Mouse (Mus musculus) C3H10T1/2 (cell line): ENCODE results near the gene Olfr976. TPM values are rescaled to one million over a fixed set of nuclear protein-coding genes. Genes with fewer than 3 reads are reported as not detected.

Source experiments
- polyA plus RNA-seq, 2 experiments: library from polyadenylated mRNA; unstranded; fragments of >200 nt; fragmentation: generic; extraction: Trizol; gene quantifications; one replicate each; pipeline ENCODE4 v1.2.1; 2012; ENCODE audit warnings: missing spikeins in 2 of 2

Olfr976 gene
- polyA plus RNA-seq, result not detected

DNA sequence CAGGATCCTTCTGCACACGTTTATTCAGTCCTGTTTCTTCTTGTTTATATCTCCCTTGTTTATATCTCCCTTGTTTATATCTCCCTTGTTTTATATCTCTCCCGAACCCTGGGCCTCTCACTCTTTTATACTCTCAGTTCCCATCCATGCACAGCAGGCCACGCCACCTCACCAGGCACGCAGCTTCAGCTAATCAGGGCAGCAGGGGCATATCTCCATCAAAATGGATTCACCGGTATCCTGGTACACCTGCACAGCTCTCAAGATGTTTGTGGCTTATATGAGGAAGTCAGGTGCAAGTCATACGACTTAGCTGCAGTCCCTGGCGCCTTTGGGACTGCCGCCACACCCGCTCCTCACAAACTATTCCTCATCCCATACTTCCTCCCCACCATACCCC is at the start of gene Olfr976:
Olfr976 (minus strand) TSS at position 101 of the 400 bp plus-strand sequence.

GRCm38 (mm10) chr9:40009482-40009881 is 48.5 kb upstream of the Olfr976 start, which contains the start of gene Olfr980:
Gene Olfr980 (minus strand): TSS chr9:40009582.

GRCm38 (mm10) chr9:40003365-40003764 is 42.4 kb upstream of the Olfr976 start, which contains the start of gene Olfr979:
Gene Olfr979 (minus strand): TSS chr9:40003465.

GRCm38 (mm10) chr9:39991813-39992212 is 30.9 kb upstream of the Olfr976 start, which contains the start of gene Olfr978:
Gene Olfr978 (plus strand): TSS chr9:39992113.

DNA sequence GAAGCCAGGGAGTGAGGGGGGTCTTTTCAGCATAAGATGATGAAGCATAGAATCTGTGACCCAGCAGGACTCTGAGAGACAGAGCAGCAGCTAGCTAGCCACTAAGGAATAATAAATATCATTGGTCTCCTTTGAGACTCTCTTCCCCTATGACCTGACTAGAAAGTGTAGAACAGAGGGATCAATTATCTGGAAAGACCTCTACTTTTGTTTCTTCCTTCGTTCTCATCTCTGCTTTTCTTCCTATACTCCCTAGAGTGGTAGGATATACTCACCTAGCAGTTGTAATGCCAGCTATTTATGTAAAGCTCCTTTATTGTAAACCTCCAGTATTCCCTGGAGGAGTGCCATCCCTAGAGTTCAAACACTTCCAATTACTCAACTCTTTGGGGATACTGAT is 9.0 kb downstream of the Olfr976 start, which contains the start of gene Olfr975:
Olfr975 (minus strand) TSS at position 101 of the 400 bp plus-strand sequence.

DNA sequence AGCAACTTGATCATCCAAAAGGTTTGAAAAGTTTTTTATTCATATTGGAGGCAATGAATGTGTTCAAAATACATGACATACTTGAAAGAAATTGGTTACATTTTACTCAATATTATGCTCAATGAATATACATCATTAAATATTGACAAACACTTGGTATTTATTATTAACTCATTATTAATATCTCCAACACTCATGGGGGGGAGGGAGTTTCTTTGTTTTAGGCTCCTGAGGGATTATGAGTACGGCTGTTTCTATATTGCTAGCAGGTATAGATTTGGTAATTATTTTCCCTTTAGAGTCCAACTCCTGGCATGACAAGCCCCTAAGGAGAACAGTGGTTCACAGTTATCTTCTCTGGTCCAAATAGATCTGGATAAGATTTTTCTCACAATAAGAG is 23.7 kb downstream of the Olfr976 start, which contains the start of gene Olfr974:
Olfr974 (plus strand) TSS at position 301 of the 400 bp plus-strand sequence.

DNA sequence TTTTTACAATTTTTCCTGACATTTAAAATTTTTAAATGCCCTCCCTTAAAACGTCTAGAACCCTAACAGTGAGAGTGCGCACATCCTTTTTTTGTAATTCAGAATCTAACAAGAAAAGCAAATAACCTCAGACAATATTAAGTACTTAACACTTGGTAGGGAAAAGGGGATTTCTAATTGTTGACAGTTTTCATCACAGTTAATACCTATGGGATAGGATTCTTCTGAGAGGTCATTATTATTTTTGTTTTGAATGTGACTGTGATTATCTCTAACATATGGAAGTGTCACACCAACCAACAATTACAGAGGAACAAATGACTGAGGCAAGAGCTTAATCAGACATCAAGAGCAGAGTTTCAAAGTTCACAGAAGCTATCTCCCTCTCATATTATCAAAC is 53.9 kb downstream of the Olfr976 start, which contains the start of gene Olfr229:
Olfr229 (plus strand) TSS at position 301 of the 400 bp plus-strand sequence.

Other genes starting within 250 kb of the Olfr976 start
- gene Olfr965, start 249.8 kb downstream of the Olfr976 start, polyA plus RNA-seq, result not detected
- not detected for gene Olfr150, start 230.2 kb downstream of the Olfr976 start, polyA plus RNA-seq
- not detected for gene Olfr967, start 214.9 kb downstream of the Olfr976 start, polyA plus RNA-seq
- gene Olfr968, start 177.9 kb downstream of the Olfr976 start, polyA plus RNA-seq, result not detected
- not detected for gene Olfr969, start 170.2 kb downstream of the Olfr976 start, polyA plus RNA-seq
- gene Olfr970, start 152.3 kb downstream of the Olfr976 start, polyA plus RNA-seq, result not detected
- not detected for gene Olfr971, start 124.3 kb downstream of the Olfr976 start, polyA plus RNA-seq
- gene Olfr972, start 94.7 kb downstream of the Olfr976 start, polyA plus RNA-seq, result not detected
- not detected for gene Olfr229, start 53.8 kb downstream of the Olfr976 start, polyA plus RNA-seq
- gene Olfr974, start 23.6 kb downstream of the Olfr976 start, polyA plus RNA-seq, result not detected
- gene Olfr975, start 9.1 kb downstream of the Olfr976 start, polyA plus RNA-seq, result not detected
- gene Olfr978, start 31.0 kb upstream of the Olfr976 start, polyA plus RNA-seq, result not detected
- not detected for gene Olfr979, start 42.3 kb upstream of the Olfr976 start, polyA plus RNA-seq
- gene Olfr980, start 48.4 kb upstream of the Olfr976 start, polyA plus RNA-seq, result not detected
- gene Olfr981, start 60.3 kb upstream of the Olfr976 start, polyA plus RNA-seq, result not detected
- not detected for gene Olfr982, start 112.7 kb upstream of the Olfr976 start, polyA plus RNA-seq
- not detected for gene Olfr983, start 132.5 kb upstream of the Olfr976 start, polyA plus RNA-seq
- gene Olfr984, start 153.1 kb upstream of the Olfr976 start, polyA plus RNA-seq, result not detected
- gene Olfr985, start 169.1 kb upstream of the Olfr976 start, polyA plus RNA-seq, result not detected
- gene Tmem225, start 187.0 kb upstream of the Olfr976 start, polyA plus RNA-seq, result not detected
- not detected for gene Olfr986, start 219.8 kb upstream of the Olfr976 start, polyA plus RNA-seq
- 1 to 10 TPM in 1 of 2 experiments, under 1 TPM in 1; 0.29 to 1.5 TPM for gene Zfp202, start 231.2 kb upstream of the Olfr976 start, polyA plus RNA-seq